Mouse (Mus musculus) liver, adult (tissue): ENCODE results near the gene Ptprg.

Experiments
- GATA4 ChIP-seq: IDR thresholded peaks from 2 replicates; pipeline ENCODE4 v1.6.1; 2014; ENCODE audit warnings: mild to moderate bottlenecking, low read length; ENCODE audit not compliant: insufficient replicate concordance

Gene Ptprg

DNA sequence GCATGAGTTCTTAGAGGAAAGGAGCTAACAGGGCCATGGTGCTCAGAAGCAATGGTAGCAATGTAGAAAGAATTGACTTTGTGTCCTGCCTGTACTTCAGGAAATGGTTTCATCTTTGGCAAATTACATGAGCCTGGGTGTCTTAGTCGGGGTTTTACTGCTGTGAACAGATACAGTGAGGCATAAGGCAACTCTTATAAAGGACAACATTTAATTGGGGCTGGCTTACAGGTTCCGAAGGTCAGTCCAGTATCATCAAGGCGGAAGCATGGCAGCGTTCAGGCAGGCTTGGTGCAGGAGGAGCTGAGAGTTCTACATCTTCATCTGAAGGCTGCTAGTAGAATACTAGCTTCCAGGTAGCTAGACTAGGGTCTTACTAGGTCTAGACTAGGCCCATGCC lies 78.2 kb downstream of the Ptprg start:
- TF ChIP-seq GATA4 = no peak

DNA sequence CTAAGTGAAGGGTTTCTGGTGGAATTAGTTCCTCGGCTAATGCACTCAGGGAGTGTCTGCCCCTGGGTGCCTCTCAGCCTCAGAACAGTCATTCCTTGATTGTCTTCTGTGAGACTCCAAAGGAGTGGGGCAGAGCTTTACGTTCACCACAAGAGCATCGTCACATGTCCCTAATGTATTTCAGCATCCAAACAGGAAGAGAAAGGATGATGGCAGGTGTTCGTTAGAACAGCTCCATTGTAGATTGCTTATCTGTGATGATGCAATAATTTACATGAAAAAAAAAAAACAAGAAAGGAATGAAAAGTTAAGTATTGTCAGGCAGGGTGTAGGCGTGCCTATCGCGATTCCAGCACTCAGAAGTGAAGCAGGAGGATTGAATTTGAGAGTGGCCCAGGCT lies 84.3 kb downstream of the Ptprg start:
- no peak for TF ChIP-seq GATA4

DNA sequence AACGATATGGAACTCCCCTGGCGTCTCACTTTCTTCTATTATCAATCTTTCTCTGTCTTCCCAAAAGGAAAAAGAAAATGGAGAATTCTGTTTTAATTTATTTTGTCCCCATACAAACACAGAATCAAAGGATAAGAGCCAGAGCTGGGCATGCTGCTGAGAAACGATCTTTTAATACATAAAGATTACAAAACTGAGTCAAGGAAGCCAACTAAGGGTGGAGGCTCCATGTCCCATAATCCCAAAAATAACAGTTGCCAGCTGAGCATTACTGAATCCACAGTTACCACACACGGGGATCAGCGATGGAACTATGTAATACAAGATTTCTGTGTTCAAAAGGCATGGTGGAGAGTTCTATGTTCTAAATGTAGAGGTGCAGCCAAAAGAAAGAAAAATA lies 86.0 kb downstream of the Ptprg start:
- no peak for TF ChIP-seq GATA4

DNA sequence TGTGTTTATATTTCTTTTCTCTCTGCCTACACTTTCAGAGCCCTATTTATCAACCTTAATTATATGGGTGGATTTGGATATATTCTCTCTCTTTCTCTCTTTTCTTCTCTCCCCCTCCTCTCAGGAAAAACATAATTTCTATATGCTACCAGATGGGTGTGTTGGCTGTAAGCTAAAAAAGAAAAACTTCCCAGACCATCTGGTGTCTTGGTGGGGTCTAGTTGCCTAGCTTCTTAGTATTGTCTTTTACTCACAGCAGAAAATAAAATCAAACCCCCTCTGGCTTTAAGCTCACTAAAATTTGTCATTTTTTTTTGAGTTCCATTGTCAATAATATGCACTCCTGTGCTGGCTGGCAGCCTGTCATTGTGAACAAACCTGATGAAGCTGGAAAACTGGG lies 87.0 kb downstream of the Ptprg start:
- no peak for TF ChIP-seq GATA4

DNA sequence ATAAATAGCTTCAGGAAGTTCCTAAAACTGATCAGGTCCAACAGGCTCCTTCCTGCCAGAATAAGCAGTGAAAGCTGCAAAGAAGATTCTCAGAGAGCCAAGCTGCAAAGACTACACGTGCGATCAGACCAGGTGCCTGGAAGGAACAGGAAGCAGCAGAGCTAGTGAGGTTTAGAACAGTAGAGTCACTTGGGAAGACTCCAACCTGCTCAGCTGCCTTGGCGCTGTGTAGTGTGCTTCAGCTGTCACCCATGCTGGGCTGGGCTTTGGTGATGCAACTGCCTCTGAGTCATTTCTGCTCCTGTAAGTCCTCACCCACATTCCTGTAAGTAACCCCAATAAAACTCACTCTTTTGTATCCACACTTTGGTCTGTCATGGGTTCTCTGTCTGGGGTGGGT lies 87.7 kb downstream of the Ptprg start:
- no peak for TF ChIP-seq GATA4

DNA sequence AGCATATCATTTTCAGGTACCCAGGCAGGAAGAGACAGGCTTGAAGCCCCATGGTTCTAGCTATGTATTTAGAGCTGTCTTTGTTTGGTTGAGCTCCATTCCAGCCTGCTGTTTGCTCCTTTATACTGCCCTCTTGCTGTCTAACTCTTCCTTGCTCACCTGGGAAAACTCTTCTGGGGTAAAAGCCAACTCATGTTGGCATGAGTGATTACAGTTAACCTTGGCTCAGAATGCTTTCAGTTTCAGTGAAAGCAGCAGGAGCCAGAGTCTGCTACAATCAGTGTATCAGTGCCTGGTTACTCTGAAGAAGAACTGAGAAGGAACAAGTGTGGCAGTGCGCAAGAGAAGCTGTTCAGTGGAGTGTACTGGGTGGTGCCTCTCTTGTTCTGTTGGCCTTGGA lies 89.6 kb downstream of the Ptprg start:
- no peak for TF ChIP-seq GATA4

DNA sequence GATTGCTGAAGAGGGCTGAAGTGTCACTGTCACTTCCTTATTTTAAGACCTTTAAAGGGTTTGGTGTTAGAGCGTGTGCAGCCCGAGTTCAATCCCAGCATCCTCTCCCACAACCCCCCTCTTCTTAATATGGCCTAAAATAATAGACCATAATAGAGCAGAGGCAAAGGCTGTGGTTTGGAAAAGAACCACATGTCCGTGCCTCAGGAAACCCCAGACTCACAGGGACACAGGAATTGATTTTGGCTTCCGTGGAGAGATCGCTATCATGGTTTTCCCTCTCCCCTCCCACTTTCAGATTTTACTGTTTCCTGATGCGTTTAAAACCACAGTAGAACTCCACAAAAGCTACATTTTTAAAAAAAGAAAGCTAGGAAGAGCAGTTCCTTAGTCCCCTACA lies 104.0 kb downstream of the Ptprg start:
- peak; percentile 90 for TF ChIP-seq GATA4

DNA sequence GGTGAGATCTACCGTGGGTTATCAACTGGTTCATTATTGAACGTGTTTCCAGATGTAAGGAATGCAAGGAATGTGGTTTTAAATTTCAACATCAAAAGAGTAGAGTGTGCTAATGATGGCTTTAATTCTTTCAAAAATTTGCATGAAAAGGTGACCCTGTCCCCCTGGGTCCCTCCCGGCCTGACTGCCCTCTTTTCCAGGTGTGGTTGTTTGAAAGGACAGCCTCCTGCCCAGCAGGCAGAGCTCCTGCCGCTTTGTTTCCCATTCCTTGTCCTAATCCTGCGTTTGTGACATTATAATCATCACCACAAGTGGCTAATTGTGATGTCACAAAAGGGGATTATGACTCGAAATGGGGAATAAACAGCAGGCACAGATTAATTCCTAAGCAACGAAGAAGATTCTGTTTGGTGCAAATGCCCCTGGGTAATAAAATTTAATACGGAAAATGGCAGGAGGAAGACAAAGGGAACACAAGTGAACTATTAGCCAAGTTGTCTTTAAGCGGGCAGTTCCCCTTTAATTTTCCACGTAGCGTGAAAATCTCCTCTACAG lies 110.4 kb downstream of the Ptprg start:
- TF ChIP-seq GATA4 = no peak

DNA sequence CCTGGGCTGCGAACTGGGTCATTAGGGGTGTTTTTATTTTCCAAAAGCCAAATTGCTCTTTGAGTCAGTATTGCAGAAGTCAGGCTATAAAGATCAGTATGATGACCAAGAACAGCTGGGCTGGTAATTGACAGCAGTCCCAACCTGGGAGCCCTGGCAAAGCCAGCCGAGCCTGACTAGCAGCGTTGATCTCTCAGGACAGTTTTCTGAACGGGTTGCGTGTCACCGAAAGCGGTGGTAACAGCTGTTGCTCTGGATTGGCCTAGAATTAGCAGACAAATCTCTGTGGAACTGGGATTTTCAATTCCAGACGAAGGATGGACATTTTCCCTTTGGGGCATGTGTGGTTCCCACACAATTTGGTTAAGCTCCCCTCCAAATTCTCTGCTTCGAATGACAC lies 111.0 kb downstream of the Ptprg start:
- no peak for TF ChIP-seq GATA4

DNA sequence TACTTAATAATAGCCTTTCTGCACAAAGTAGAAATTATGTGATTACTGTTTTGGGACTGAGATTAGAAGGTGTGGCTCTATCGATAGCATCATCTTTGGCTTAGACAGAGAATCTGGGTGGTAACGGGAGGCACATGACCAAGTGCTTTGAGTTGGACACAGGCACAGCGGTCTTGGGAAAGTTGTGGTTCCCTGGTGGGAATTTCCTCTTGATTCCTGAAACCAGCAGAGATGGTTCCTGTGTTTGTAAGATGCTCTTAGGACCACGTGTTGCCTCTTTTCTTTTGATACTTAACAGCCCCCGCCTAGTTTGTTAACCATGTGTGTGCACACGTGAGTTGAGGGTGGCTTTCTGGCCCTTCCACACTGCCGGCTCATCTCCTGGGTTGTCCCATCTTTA lies 111.7 kb downstream of the Ptprg start:
- TF ChIP-seq GATA4 = no peak

DNA sequence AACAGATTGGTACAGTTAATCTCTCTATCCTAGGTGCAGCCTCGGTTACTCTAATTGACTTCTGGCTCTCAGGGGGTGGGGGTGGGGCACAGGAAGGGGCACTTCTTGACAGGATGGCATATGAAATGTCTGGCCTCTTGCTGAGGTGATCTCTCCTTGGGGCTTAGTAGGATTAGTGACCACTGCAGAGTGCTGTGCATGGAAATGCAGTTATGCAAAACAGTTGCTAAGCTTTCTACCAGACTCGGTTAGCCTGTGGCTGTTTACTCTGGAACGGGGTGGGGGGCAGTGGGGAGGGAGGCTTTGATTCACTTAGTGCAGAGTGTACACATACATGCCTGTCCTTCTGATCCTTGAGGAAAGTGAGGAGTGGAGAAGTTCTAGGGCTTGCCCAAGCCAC lies 114.4 kb downstream of the Ptprg start:
- TF ChIP-seq GATA4 = no peak

DNA sequence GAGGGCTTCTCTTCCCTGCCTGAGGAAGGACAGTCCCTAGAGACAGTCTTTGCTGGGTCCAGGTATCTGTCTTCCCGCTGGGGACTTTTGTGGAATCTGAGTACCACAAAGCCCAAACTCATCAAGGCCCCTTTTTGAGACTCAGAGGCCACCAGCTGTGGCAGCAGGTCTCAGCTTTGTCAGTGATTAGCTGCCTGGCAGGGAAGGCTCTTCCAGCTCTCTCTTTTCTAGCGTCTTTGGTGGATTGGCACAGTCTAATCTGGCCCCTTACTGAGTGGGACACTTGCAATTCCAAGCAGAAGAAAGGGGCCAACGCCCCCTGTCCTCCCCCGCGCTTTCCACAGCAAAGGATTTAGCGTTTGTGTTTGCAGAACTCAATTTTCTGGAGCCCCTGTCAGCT lies 117.5 kb downstream of the Ptprg start:
- TF ChIP-seq GATA4 = no peak

DNA sequence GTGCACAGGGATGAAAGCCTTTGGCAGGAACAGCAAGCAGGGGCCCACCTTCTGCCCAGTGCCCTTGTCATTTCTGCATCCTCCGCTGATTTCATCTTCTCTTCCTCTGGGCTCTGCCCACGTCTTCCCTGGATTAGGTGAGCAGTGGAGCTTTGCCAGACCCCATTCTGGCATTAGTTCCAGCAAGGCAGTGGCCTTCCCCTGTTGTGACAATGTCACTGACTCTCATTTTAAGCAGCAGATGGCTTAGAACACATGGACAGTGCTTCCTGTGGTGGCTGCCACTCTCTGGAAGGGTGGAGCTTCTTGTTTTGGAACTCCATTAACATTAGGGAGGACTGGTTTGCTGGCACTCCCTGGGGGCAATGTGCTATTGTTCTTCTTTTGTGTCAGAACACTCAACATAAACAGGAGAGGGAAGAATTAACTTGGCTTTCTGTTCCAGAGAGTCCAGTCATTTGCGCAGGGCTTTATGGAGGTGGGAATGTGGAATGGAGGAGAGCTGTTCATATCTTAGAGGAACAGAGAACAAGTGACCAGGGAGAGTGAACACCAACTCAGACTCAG lies 119.7 kb downstream of the Ptprg start:
- TF ChIP-seq GATA4 = no peak

DNA sequence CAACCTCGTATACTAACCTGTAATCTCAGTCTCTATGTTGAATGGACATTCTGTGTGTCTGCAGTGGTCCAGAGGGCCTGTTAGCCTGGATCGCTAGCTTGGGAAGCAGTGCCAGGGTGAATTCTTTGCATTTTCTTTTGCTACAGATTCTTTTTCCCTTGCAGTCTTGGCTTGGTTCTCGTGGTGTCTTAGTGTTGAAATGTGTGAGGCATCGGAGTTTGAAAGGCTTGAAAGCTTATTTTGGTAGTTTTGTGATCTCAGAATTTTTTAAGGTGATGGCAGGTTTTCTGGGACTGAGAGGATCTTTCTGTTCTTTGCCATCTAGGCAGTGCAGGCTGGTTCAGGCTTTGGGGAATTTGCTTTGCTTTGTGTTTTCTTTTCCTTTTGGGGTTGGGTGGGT lies 124.9 kb downstream of the Ptprg start:
- no peak for TF ChIP-seq GATA4

DNA sequence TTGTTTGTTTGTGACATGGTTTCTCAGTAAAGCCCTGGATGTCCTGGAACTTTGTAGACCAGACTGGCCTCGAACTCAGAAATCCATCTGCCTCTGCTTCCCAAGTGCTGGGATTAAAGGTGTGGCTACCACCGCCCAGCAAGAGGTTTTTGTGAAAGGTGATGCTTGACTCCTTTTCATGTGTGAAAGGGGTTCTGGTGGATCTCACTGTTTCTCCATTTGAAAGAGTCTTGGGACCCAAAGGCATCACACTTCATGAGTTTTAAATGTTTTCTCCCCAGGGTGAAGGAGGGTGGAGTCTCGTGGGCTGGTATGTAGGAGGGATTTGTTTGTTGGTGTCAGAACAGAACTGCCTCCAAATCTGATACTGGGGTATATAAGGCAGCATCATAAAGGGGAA lies 126.4 kb downstream of the Ptprg start:
- TF ChIP-seq GATA4 = no peak

DNA sequence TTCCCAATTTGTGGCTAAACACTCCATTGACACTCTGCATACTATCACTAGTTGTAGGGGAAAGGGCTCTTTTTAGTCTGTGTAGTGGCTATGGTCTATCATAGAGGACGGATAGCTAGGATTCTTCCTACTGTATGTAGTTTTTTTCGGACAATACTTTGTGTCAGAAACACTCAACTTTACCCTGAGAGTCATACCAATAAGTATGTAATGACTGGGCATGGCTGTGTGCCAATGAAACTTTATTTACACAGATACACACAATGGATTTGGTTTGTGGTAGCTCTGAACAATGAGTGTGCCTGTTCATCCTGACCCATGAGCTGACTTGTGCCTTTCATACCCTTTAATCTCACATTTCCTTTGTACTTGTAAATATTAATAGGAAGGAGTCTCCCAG lies 127.3 kb downstream of the Ptprg start:
- TF ChIP-seq GATA4 = no peak

DNA sequence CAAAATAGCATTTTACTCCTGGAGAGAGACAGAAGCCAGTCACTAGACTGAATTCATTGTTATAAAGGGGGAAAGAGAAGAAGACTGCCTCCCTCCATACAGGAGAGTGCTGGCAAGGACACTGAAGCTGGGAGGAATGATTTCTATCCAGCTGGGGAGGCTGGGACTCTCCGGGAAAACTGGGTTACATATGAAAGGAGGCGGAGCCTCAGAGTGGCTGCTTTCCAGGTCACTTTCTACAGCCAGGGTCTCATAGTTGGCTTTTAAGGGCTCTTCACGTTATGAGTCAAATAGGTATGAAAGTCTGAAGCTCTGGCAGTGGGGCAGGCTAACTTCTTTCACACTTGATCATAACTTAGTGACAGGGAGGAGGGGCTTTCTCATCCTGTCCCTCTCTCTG lies 129.1 kb downstream of the Ptprg start:
- no peak for TF ChIP-seq GATA4

DNA sequence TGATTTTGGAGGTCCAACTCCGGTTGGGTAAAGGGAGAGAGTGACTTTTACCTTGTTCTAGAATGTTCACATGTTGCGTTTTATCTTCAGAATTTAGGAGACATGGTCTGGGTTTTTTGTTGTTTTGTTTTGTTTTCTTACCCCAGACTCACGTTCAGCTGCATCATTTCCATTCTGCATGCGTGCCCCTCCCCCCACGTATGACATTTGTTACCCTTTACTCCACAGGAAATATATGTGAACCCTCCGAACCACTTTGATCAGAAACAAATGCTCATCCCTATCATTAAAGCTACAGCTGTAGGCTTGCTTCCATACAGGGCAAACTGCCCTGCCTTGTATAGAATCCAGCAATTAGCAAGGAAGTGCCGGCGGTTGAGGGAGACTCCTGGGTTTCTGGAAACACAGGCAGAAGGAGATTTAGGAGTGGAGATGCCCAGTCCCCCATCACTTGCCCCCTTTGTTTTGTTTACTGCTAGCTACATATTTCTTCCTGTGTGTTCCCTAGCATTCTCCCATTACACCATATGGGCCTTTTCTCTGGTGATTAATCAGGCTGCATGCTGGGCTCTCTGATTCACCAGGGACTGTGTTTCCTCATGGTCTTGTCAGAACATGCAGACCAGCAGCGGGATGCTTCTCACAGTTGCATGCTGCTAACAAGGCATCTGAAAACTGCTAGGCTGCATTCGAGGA lies 130.2 kb downstream of the Ptprg start:
- TF ChIP-seq GATA4 = no peak

DNA sequence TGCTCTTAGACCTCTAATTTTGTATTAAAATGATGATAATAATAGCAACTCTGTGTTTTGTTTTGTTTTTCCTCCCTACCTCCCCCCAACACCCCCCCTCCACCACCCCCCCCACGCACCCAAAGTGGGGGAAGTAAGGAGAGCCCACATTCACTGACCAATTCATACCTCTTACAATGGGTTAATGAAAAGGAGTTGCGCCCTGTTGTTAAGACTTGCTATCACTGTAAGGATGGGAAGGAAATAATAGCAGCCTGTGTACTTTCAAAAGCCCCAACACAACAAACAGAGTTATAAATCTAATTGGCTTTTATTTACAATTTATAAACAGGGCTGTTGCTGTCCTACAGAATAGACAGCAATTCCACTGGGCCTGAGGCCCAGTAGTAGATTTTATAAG lies 130.8 kb downstream of the Ptprg start:
- TF ChIP-seq GATA4 = no peak
